Mouse (Mus musculus) C2C12 (cell line): ENCODE results near the gene Prr12.

Experiments
- CTCF ChIP-seq: IDR thresholded peaks from one replicate; pipeline ENCODE4 v1.5.1; 2011; ENCODE audit not compliant: control insufficient read depth, insufficient read depth, insufficient read length
- FOSL1 ChIP-seq: IDR thresholded peaks from one replicate; pipeline ENCODE4 v1.8.0; 2011; ENCODE audit warnings: mild to moderate bottlenecking, low read length; ENCODE audit not compliant: poor library complexity, insufficient read depth, severe bottlenecking
- MAX ChIP-seq: IDR thresholded peaks from one replicate; pipeline ENCODE4 v1.6.1; 2011; ENCODE audit warnings: mild to moderate bottlenecking, control low read depth
- MYOG ChIP-seq: IDR thresholded peaks from one replicate; pipeline ENCODE4 v1.6.1; 2011; ENCODE audit not compliant: control insufficient read depth, insufficient read length; ENCODE audit errors: extremely low read depth
- USF1 ChIP-seq: IDR thresholded peaks from one replicate; pipeline ENCODE4 v1.6.1; 2011; ENCODE audit warnings: low read depth, mild to moderate bottlenecking, control low read depth, moderate library complexity

DNA sequence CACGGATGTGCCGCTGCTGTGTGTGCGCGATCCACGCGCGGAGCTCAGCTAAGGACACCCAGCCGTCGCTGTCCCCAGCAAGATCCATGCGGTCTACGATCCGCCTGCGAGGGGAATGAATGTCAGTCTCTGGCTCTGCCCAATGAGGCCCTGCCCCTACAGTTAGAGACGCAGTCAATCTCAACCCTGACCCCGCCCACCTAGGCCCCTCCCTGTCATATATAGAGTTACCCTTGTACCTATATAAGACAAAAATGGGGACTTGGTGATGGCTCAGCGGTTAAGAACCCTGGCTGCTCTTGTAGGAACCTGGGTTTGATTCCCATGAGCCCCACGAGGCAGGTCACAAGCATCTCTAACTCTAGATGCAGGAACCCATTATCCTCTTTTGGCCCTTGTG, 35.9 kb upstream of the Prr12 start:
- no peak for TF ChIP-seq CTCF
- TF ChIP-seq MAX, result no peak
- no peak for TF ChIP-seq MYOG
- TF ChIP-seq USF1, result no peak
- TF ChIP-seq FOSL1, result no peak
